Mouse (Mus musculus) heart, embryonic 12.5 days (tissue): ENCODE results near the gene Cit. TPM values are rescaled to one million over a fixed set of nuclear protein-coding genes. Genes with fewer than 3 reads are reported as not detected.
A peak's percentile ranks its signal among the peaks of the same experiment; 100 is the strongest.

Experiments
- ATAC-seq: fragments of 200-750 bp; cut with Nextera tagmentation; 2 replicates; pipeline ENCODE4 v1.8.0; 2017; ENCODE audit warnings: moderate TSS enrichment, moderate library complexity; ENCODE audit not compliant: insufficient number of reproducible peaks, low FRiP score
- H3K27ac ChIP-seq: fragments of 300-500 bp; sonication (generic); 2 replicates; pipeline ENCODE4 v1.5.1; 2016; ENCODE audit warnings: mild to moderate bottlenecking, moderate library complexity; ENCODE audit not compliant: poor library complexity, severe bottlenecking
- H3K27me3 ChIP-seq: fragments of 300-500 bp; sonication (generic); replicated peaks from 2 replicates; pipeline ENCODE4 v1.6.1; 2016; ENCODE audit warnings: mild to moderate bottlenecking, moderate library complexity
- H3K36me3 ChIP-seq: fragments of 300-500 bp; sonication (generic); 2 replicates; pipeline ENCODE4 v1.6.1; 2016; ENCODE audit warnings: mild to moderate bottlenecking, moderate library complexity
- H3K4me1 ChIP-seq: fragments of 300-500 bp; sonication (generic); replicated peaks from 2 replicates; pipeline ENCODE4 v1.6.1; 2016; ENCODE audit warnings: mild to moderate bottlenecking
- H3K4me2 ChIP-seq: fragments of 300-500 bp; sonication (generic); 2 replicates; pipeline ENCODE4 v1.6.1; 2016; ENCODE audit warnings: mild to moderate bottlenecking, moderate library complexity
- H3K4me3 ChIP-seq: fragments of 300-500 bp; sonication (generic); 2 replicates; pipeline ENCODE4 v1.5.1; 2016; ENCODE audit warnings: mild to moderate bottlenecking
- H3K9ac ChIP-seq: fragments of 300-500 bp; sonication (generic); 2 replicates; pipeline ENCODE4 v1.6.1; 2016; ENCODE audit warnings: mild to moderate bottlenecking, moderate library complexity
- H3K9me3 ChIP-seq: fragments of 300-500 bp; sonication (generic); replicated peaks from 2 replicates; pipeline ENCODE4 v1.6.1; 2016; ENCODE audit warnings: mild to moderate bottlenecking, moderate library complexity
- WGBS: fragments of 180-500 bp; shearing (Covaris S2); methylation state at CpG from one replicate; pipeline ENCODE4 v1.1.7; 2016; 5-methylcytosine and 5-hydroxymethylcytosine counted together
- polyA plus RNA-seq: library from polyadenylated mRNA; unstranded; fragments of >200 nt; fragmentation: Nextera tagmentation; extraction: Ambion mirVana; gene quantifications from 2 replicates; pipeline ENCODE4 v1.2.1, GENCODE M21; 2016

The Cit gene
- polyA plus RNA-seq, 1 experiment from 2014 or later = 28.5 TPM

GRCm38 (mm10) chr5:115852431-115852830, 7.4 kb downstream of the Cit start:
- ATAC-seq = no peak
- peaks cover 87% of the 10 kb centered on the region for H3K36me3 ChIP-seq

GRCm38 (mm10) chr5:115853691-115854090, 8.6 kb downstream of the Cit start:
- Histone ChIP-seq H3K9ac (no peak overlapping the region), H3K27ac (no peak overlapping the region), H3K36me3 (peaks cover 85% of the 10 kb centered on the region), H3K27me3 (no peaks in the 10 kb centered on the region), H3K9me3 (no peaks in the 10 kb centered on the region), H3K4me3 (no peak overlapping the region), H3K4me1 (no peaks in the 10 kb centered on the region), H3K4me2 (no peak overlapping the region)
- no peak for ATAC-seq
- 90% methylated on average over 9 of the region's 9 CpGs for WGBS

More at GRCm38 (mm10) chr5:115852431-115852830, 7.4 kb downstream of the Cit start:
- Histone ChIP-seq H3K9me3 (no peaks in the 10 kb centered on the region), H3K4me1 (no peaks in the 10 kb centered on the region), H3K27me3 (no peaks in the 10 kb centered on the region), H3K4me2 (no peak overlapping the region), H3K9ac (no peak overlapping the region), H3K27ac (no peak overlapping the region), H3K4me3 (no peak overlapping the region)
- 92% methylated on average over 4 of the region's 4 CpGs for WGBS

- peaks cover 84% of the 10 kb centered on the region for H3K36me3 ChIP-seq
- no peaks in the 10 kb centered on the region for H3K9me3 ChIP-seq
- H3K9ac ChIP-seq = no peak overlapping the region
- no peaks in the 10 kb centered on the region for H3K27me3 ChIP-seq
- 84% methylated on average over 12 of the region's 12 CpGs for WGBS
- H3K27ac ChIP-seq = no peak overlapping the region
- no peak for ATAC-seq
- H3K4me1 ChIP-seq = no peaks in the 10 kb centered on the region
- H3K4me3 ChIP-seq = no peak overlapping the region
- H3K4me2 ChIP-seq = no peak overlapping the region
Observed at GRCm38 (mm10) chr5:115854370-115854769, 9.3 kb downstream of the Cit start.

GRCm38 (mm10) chr5:115858652-115859051, 13.6 kb downstream of the Cit start:
- H3K9me3 ChIP-seq = no peaks in the 10 kb centered on the region
- H3K4me2 ChIP-seq = no peak overlapping the region
- ATAC-seq = no peak
- H3K4me1 ChIP-seq = no peaks in the 10 kb centered on the region
- no peaks in the 10 kb centered on the region for H3K27me3 ChIP-seq
- WGBS = 89% methylated on average over 6 of the region's 6 CpGs
- no peak overlapping the region for H3K4me3 ChIP-seq
- H3K27ac ChIP-seq = no peak overlapping the region
- H3K36me3 ChIP-seq = peaks cover 83% of the 10 kb centered on the region
- H3K9ac ChIP-seq = no peak overlapping the region

GRCm38 (mm10) chr5:115859461-115859860, 14.4 kb downstream of the Cit start:
- Histone ChIP-seq H3K4me3 (no peak overlapping the region), H3K27ac (no peak overlapping the region), H3K9ac (no peak overlapping the region), H3K4me1 (no peaks in the 10 kb centered on the region), H3K36me3 (peaks cover 83% of the 10 kb centered on the region), H3K4me2 (no peak overlapping the region), H3K9me3 (no peaks in the 10 kb centered on the region), H3K27me3 (no peaks in the 10 kb centered on the region)
- no peak for ATAC-seq
- 83% methylated on average over 9 of the region's 9 CpGs for WGBS

- no peaks in the 10 kb centered on the region for H3K9me3 ChIP-seq
- WGBS = 90% methylated on average over 10 of the region's 10 CpGs
- H3K4me1 ChIP-seq = peaks cover 18% of the 10 kb centered on the region
- H3K9ac ChIP-seq = no peak overlapping the region
- H3K36me3 ChIP-seq = peaks cover 69% of the 10 kb centered on the region
- H3K4me2 ChIP-seq = no peak overlapping the region
- no peak overlapping the region for H3K4me3 ChIP-seq
- ATAC-seq = no peak
- no peak overlapping the region for H3K27ac ChIP-seq
- no peaks in the 10 kb centered on the region for H3K27me3 ChIP-seq
Observed at GRCm38 (mm10) chr5:115861991-115862390, 16.9 kb downstream of the Cit start.

GRCm38 (mm10) chr5:115862439-115862838, 17.4 kb downstream of the Cit start:
- peaks cover 18% of the 10 kb centered on the region for H3K4me1 ChIP-seq
- H3K36me3 ChIP-seq = peaks cover 68% of the 10 kb centered on the region
- H3K27ac ChIP-seq = no peak overlapping the region
- WGBS = 93% methylated on average over 10 of the region's 10 CpGs
- no peak overlapping the region for H3K9ac ChIP-seq
- no peak overlapping the region for H3K4me2 ChIP-seq
- ATAC-seq = no peak
- H3K4me3 ChIP-seq = no peak overlapping the region
- no peaks in the 10 kb centered on the region for H3K27me3 ChIP-seq
- H3K9me3 ChIP-seq = no peaks in the 10 kb centered on the region

GRCm38 (mm10) chr5:115866296-115866695, 21.2 kb downstream of the Cit start:
- Histone ChIP-seq H3K4me3 (no peak overlapping the region), H3K36me3 (peaks cover 38% of the 10 kb centered on the region), H3K9ac (no peak overlapping the region), H3K4me1 (peaks cover 18% of the 10 kb centered on the region), H3K4me2 (peak overlapping the region; percentile 2; the same call in 1 of the 2 replicates), H3K9me3 (no peaks in the 10 kb centered on the region), H3K27me3 (no peaks in the 10 kb centered on the region), H3K27ac (0 out of 2 replicates have a peak overlapping the region, but pooled peaks have one; percentile 24)
- 29% methylated on average over 11 of the region's 11 CpGs for WGBS
- no peak for ATAC-seq

GRCm38 (mm10) chr5:115868540-115868939, 23.5 kb downstream of the Cit start:
- Histone ChIP-seq H3K27me3 (no peaks in the 10 kb centered on the region), H3K27ac (no peak overlapping the region), H3K36me3 (peaks cover 20% of the 10 kb centered on the region), H3K9me3 (no peaks in the 10 kb centered on the region), H3K4me3 (no peak overlapping the region), H3K4me2 (no peak overlapping the region), H3K9ac (no peak overlapping the region), H3K4me1 (peaks cover 18% of the 10 kb centered on the region)
- WGBS = 87% methylated on average over 12 of the region's 12 CpGs
- no peak for ATAC-seq

GRCm38 (mm10) chr5:115869198-115869597, 24.1 kb downstream of the Cit start:
- Histone ChIP-seq H3K36me3 (peaks cover 19% of the 10 kb centered on the region), H3K9me3 (no peaks in the 10 kb centered on the region), H3K9ac (no peak overlapping the region), H3K4me2 (no peak overlapping the region), H3K4me3 (no peak overlapping the region), H3K27ac (no peak overlapping the region), H3K4me1 (peaks cover 18% of the 10 kb centered on the region), H3K27me3 (no peaks in the 10 kb centered on the region)
- no peak for ATAC-seq
- 93% methylated on average over 15 of the region's 15 CpGs for whole genome bisulfite sequencing

GRCm38 (mm10) chr5:115871153-115871552, 26.1 kb downstream of the Cit start:
- WGBS = 91% methylated on average over 10 of the region's 10 CpGs
- no peak for ATAC-seq
- H3K9ac ChIP-seq = no peak overlapping the region
- peaks cover 8% of the 10 kb centered on the region for H3K4me1 ChIP-seq
- H3K9me3 ChIP-seq = no peaks in the 10 kb centered on the region
- peaks cover 29% of the 10 kb centered on the region for H3K36me3 ChIP-seq
- no peak overlapping the region for H3K4me3 ChIP-seq
- H3K4me2 ChIP-seq = no peak overlapping the region
- no peak overlapping the region for H3K27ac ChIP-seq
- no peaks in the 10 kb centered on the region for H3K27me3 ChIP-seq

GRCm38 (mm10) chr5:115872106-115872505, 27.0 kb downstream of the Cit start:
- 59% methylated on average over 11 of the region's 11 CpGs for WGBS
- ATAC-seq = no peak

More at GRCm38 (mm10) chr5:115872106-115872505, 27.0 kb downstream of the Cit start:
- Histone ChIP-seq H3K4me1 (no peaks in the 10 kb centered on the region), H3K9ac (no peak overlapping the region), H3K4me3 (no peak overlapping the region), H3K9me3 (no peaks in the 10 kb centered on the region), H3K27me3 (no peaks in the 10 kb centered on the region), H3K27ac (no peak overlapping the region), H3K36me3 (peaks cover 29% of the 10 kb centered on the region), H3K4me2 (no peak overlapping the region)
